Mouse (Mus musculus): ENCODE data around the gene Gm10037. TPM values are rescaled to one million over a fixed set of nuclear protein-coding genes. Genes with fewer than 3 reads are reported as not detected.

Gm10037 gene
- polyA plus RNA-seq, 1 experiment = not detected

DNA sequence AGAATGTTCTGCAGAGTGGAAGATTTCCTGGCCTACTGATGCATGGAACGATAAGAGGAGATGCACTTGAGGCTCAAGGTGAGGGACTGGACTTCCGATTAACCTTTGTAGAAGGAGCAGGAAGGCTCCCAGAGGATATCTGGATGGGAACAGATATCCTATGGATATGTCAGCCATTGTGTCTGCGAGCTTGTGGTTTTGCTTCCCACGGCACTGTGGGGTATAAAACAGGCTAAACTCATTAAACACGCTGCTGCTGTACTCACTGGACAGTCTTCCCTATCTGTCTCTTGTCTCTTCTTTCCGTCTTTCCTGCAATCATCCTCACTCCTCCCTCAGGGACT, 12.8 kb downstream of the Gm10037 start:
- Histone ChIP-seq H3K4me3 (replicated peaks) (no peak overlapping the region), H3K9me3 (ENCODE audit: control insufficient read depth, low read length) (no peaks in the 10 kb centered on the region), H3K27me3 (ENCODE audit: control insufficient read depth) (no peaks in the 10 kb centered on the region), H3K4me1 (ENCODE audit: control insufficient read depth) (no peaks in the 10 kb centered on the region), H3K36me3 (ENCODE audit: control insufficient read depth) (no peaks in the 10 kb centered on the region)
- TF ChIP-seq GATA1 (IDR thresholded peaks at IDR 0.05; ENCODE audit: low read length) (no peak), TAL1 (IDR thresholded peaks at IDR 0.05; ENCODE audit: low read length) (no peak)

DNA sequence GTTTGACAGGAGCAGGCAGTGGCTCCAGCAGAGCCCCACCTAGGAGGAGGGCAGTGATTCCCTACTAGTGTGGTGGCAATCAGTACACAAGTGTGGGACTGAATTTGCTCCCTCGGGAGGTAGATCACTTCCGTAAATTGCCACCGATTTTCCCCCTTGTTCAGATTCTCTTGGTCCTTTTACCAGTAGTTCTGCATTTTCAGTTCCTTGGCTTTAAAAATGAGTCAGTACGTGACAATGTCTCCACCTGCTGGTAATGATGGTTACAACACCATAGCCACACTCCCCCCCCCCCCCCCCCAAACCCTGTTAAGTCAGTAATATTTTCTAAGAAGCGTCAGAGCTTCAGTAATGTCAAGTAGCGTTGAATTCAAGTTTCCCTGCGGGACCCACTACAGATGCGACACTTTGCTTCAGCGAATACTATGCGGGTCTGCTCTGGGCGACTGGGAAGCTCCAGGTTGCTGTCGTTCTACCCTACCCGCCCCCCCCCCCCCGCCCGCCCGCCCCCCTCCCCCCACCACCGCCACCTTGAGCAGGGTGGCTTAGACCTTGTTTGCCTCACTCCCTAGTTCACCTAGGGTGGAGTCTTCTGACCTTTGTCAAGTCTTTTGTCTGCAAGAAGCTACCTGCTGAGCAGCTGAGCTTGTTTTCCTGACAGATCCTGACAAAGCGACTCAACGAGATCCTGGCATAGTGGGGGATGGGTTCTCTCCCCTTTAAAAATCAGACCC, 13.4 kb downstream of the Gm10037 start:
- no peak for TF ChIP-seq GATA1 (IDR thresholded peaks at IDR 0.05; ENCODE audit: low read length)
- TF ChIP-seq TAL1 (IDR thresholded peaks at IDR 0.05; ENCODE audit: low read length) = no peak
- Histone ChIP-seq H3K9me3 (ENCODE audit: control insufficient read depth, low read length) (no peaks in the 10 kb centered on the region), H3K36me3 (ENCODE audit: control insufficient read depth) (no peaks in the 10 kb centered on the region), H3K27me3 (ENCODE audit: control insufficient read depth) (no peaks in the 10 kb centered on the region), H3K4me1 (ENCODE audit: control insufficient read depth) (no peaks in the 10 kb centered on the region), H3K4me3 (replicated peaks) (no peak overlapping the region)

DNA sequence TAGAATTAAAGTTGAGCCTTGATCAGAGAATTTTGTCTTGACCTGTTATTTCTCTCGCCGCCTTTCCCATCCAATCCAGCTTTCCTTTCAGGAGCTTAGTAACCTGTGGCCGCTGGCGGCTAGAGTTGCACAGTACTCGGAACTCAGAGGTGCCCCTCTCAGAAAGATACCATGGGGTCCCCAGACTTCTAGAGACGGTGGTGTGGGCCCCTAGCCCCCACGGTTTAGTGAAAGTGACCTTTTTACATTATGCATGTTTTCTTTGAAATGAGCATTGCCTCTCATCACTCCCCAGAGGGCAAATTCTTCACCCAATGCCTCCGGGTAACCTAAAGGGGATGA, 13.9 kb downstream of the Gm10037 start:
- Histone ChIP-seq H3K4me3 (replicated peaks) (no peak overlapping the region), H3K36me3 (ENCODE audit: control insufficient read depth) (no peaks in the 10 kb centered on the region), H3K4me1 (ENCODE audit: control insufficient read depth) (no peaks in the 10 kb centered on the region), H3K9me3 (ENCODE audit: control insufficient read depth, low read length) (no peaks in the 10 kb centered on the region), H3K27me3 (ENCODE audit: control insufficient read depth) (no peaks in the 10 kb centered on the region)
- TF ChIP-seq GATA1 (IDR thresholded peaks at IDR 0.05; ENCODE audit: low read length) (no peak), TAL1 (IDR thresholded peaks at IDR 0.05; ENCODE audit: low read length) (no peak)

DNA sequence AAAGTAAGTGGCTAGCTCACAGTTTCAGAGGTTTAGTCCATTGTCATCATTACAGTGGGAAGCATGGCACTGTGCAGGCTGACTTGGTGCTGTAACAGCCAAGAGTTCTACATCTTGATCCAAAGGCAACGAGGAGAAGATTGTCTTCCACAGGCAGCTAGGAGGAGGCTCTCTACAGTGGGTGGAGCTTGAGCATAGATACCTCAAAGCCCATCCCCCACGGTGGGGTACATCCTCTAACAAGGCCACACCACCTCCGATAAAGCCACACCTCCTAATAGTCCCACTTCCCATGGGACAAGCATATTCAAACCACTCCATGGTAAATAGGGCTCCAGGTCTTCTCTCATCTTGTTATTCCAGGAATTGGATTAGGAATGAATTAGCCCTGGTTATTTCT, 19.5 kb downstream of the Gm10037 start:
- no peaks in the 10 kb centered on the region for H3K36me3 ChIP-seq (ENCODE audit: control insufficient read depth)
- H3K9me3 ChIP-seq (ENCODE audit: control insufficient read depth, low read length) = 0 out of 2 replicates have a peak, but pooled peaks cover 2% of the 10 kb centered on the region
- no peaks in the 10 kb centered on the region for H3K4me1 ChIP-seq (ENCODE audit: control insufficient read depth)
- no peak overlapping the region for H3K4me3 ChIP-seq (replicated peaks)
- TF ChIP-seq GATA1 (IDR thresholded peaks at IDR 0.05; ENCODE audit: low read length) = no peak
- TF ChIP-seq TAL1 (IDR thresholded peaks at IDR 0.05; ENCODE audit: low read length) = no peak
- no peaks in the 10 kb centered on the region for H3K27me3 ChIP-seq (ENCODE audit: control insufficient read depth)

DNA sequence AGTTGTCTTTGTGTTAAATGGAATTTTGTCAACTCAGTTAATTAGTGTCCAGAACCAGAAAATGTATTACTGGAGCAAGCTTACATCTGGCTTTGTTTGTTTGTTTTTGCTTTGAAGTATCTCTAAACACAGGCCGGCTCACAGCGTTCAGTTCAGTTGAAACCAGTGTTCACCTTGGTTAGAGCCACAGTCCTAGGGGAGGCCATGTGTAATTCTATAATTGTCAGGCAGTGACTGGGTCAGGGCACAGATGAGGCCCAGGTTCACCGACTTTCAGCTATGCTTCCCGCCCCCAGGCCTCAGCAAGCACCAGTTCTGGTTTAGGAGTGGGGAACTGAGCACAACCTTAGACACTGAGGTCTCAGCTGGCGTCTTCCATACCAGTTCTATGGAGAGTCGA, 22.2 kb downstream of the Gm10037 start:
- TF ChIP-seq TAL1 (IDR thresholded peaks at IDR 0.05; ENCODE audit: low read length) (no peak), GATA1 (IDR thresholded peaks at IDR 0.05; ENCODE audit: low read length) (no peak)
- H3K9me3 ChIP-seq (ENCODE audit: control insufficient read depth, low read length) = 0 out of 2 replicates have a peak, but pooled peaks cover 2% of the 10 kb centered on the region
- H3K27me3 ChIP-seq (ENCODE audit: control insufficient read depth) = no peaks in the 10 kb centered on the region
- no peaks in the 10 kb centered on the region for H3K4me1 ChIP-seq (ENCODE audit: control insufficient read depth)
- no peaks in the 10 kb centered on the region for H3K36me3 ChIP-seq (ENCODE audit: control insufficient read depth)
- H3K4me3 ChIP-seq (replicated peaks) = no peak overlapping the region

DNA sequence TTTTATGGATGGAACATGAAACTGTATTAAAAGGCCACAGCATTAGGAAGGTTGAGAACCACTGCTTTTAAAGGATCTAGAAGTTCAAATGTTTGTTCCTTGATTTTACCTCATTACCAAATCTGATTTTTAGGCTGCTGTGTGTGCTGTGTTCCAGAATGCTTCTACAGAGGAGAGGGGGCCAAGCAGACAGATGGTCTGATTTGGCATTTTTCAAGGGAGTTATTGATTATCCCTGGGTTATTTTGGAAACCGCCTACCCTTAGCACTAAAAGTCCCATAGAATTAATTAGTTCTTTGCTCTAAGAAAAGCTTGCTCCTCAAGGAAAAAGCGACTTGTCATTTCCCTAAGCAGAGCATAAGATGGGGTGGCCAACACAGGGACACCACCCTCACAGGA, 23.1 kb downstream of the Gm10037 start:
- Histone ChIP-seq H3K4me3 (replicated peaks) (no peak overlapping the region), H3K4me1 (ENCODE audit: control insufficient read depth) (no peaks in the 10 kb centered on the region), H3K27me3 (ENCODE audit: control insufficient read depth) (no peaks in the 10 kb centered on the region), H3K36me3 (ENCODE audit: control insufficient read depth) (no peaks in the 10 kb centered on the region), H3K9me3 (ENCODE audit: control insufficient read depth, low read length) (0 out of 2 replicates have a peak, but pooled peaks cover 2% of the 10 kb centered on the region)
- TF ChIP-seq GATA1 (IDR thresholded peaks at IDR 0.05; ENCODE audit: low read length) (no peak), TAL1 (IDR thresholded peaks at IDR 0.05; ENCODE audit: low read length) (no peak)

DNA sequence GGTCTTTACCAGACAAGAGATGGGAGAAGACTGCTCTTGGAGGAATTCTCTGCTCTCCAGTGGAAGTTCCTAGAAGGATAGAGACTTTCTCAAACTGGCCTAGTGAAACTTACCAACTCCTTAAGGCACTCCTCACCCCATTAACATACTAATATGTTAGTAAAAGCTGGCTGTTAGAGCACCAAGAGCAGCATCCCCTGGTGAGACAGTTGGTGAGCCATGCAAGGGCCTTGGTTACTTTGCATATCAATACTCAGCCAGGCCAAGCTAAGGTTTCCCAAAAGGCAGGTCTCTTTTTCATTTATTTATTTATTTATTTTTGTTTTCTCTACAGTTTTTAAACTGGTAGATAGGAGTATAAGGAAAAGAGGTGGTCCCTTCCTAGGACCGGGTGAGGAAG, 26.4 kb downstream of the Gm10037 start:
- Histone ChIP-seq H3K4me1 (ENCODE audit: control insufficient read depth) (no peaks in the 10 kb centered on the region), H3K9me3 (ENCODE audit: control insufficient read depth, low read length) (peaks cover 2% of the 10 kb centered on the region; the same call in 1 of the 2 replicates), H3K36me3 (ENCODE audit: control insufficient read depth) (no peaks in the 10 kb centered on the region), H3K4me3 (replicated peaks) (no peak overlapping the region), H3K27me3 (ENCODE audit: control insufficient read depth) (no peaks in the 10 kb centered on the region)
- TF ChIP-seq TAL1 (IDR thresholded peaks at IDR 0.05; ENCODE audit: low read length) (no peak), GATA1 (IDR thresholded peaks at IDR 0.05; ENCODE audit: low read length) (no peak)

DNA sequence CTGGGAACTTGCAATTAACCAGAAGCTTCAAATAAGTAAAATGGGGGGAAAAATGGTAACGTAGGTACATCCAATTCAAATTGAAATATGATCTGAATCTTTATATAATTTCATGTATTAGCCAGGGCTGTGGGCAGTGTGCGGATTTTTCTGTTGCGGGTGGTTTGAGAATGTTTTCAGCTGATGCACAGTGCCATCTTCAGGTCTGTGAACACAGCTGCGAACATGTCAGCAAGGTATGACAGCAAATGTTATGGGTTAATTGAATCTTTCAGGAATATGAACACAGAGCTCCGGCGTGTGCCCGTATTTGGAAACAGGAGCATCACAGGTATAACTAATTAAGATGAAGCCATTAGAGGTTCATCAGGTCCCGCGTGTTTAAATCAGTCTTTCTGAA, 31.6 kb downstream of the Gm10037 start:
- Histone ChIP-seq H3K36me3 (ENCODE audit: control insufficient read depth) (no peaks in the 10 kb centered on the region), H3K4me3 (replicated peaks) (no peak overlapping the region), H3K4me1 (ENCODE audit: control insufficient read depth) (no peaks in the 10 kb centered on the region), H3K9me3 (ENCODE audit: control insufficient read depth, low read length) (peaks cover 6% of the 10 kb centered on the region), H3K27me3 (ENCODE audit: control insufficient read depth) (no peaks in the 10 kb centered on the region)
- TF ChIP-seq GATA1 (IDR thresholded peaks at IDR 0.05; ENCODE audit: low read length) (no peak), TAL1 (IDR thresholded peaks at IDR 0.05; ENCODE audit: low read length) (no peak)

DNA sequence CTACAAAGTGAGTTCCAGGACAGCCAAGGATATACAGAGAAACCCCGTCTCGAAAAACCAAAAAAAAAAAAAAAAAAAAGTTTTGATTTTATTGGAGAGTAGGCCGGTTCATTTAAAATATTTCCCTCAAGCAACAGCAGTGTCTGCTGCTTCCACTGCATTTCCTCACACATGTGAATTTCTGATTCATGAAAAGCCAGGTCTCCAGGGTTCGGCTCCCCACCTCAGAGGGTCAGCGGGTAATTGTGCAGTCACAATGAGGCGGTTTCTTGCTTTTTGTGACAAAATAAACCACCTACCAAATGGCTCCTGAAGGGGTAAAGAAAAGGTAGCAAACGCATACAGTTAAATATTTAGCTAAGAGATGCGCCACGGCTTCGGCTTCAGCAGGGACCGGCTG, 32.1 kb downstream of the Gm10037 start, which contains the start of gene BC048507:
TSS of gene BC048507 (plus strand) at position 301 of the 400 bp plus-strand sequence.
- TF ChIP-seq TAL1 (IDR thresholded peaks at IDR 0.05; ENCODE audit: low read length) (no peak), GATA1 (IDR thresholded peaks at IDR 0.05; ENCODE audit: low read length) (no peak)
- no peak within 1 kb of the TSS for H3K4me3 ChIP-seq (replicated peaks)
- no peaks in the 10 kb centered on the region for H3K4me1 ChIP-seq (ENCODE audit: control insufficient read depth)
- H3K27me3 ChIP-seq (ENCODE audit: control insufficient read depth) = no peaks in the 10 kb centered on the region
- H3K36me3 ChIP-seq (ENCODE audit: control insufficient read depth) = no peaks in the 10 kb centered on the region
- H3K9me3 ChIP-seq (ENCODE audit: control insufficient read depth, low read length) = peaks cover 6% of the 10 kb centered on the region
